Mouse (Mus musculus): ENCODE data around the gene Trpm8. TPM values are rescaled to one million over a fixed set of nuclear protein-coding genes. Genes with fewer than 3 reads are reported as not detected.
A peak's percentile ranks its signal among the peaks of the same experiment; 100 is the strongest.

Trpm8 gene
- polyA plus RNA-seq, 1 experiment from 2014 or later, result not detected

DNA sequence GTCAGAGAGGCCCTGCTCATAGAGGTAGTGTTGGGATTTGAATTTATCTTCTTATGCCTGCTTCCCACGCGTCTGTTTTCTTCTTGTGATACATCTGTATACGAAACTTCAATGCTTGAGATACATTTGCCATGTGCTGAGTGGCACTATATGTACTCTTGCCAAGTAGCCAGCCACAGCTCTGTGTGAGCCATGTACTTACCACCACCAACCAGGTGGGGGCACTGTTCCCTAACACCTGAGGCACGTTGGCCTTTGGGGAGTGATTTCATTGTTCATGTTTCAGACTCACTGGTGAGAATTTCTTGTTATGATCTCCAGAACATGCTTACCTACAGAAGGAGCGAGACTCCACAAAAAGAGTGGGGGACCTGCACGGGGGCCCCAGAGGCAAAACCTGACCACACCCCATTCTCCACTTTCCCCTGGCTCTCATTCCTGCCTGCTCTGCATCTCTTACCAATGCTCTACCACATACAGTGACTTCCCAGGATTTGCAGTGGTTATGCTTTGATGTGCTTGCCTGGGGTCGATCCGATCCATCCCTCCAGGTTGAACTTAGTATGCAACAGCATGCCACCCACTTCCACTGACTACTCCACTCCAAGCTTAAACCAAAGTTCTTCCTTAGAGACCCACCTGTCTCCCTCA, 147.3 kb downstream of the Trpm8 start:
- no peaks in the 10 kb centered on the region for H3K27me3 ChIP-seq
- H3K36me3 ChIP-seq, result no peaks in the 10 kb centered on the region
- H3K27ac ChIP-seq, result no peak overlapping the region
- peaks cover 7% of the 10 kb centered on the region for H3K4me1 ChIP-seq
- H3K4me3 ChIP-seq, result no peak overlapping the region
- ATAC-seq (ENCODE audit: low FRiP score), result peak; percentile 54
- H3K9me3 ChIP-seq (replicated peaks), result no peaks in the 10 kb centered on the region
- no peak overlapping the region for H3K4me2 ChIP-seq (replicated peaks)
- no peak overlapping the region for H3K9ac ChIP-seq
- 27% methylated on average over 8 of the region's 8 CpGs for WGBS

DNA sequence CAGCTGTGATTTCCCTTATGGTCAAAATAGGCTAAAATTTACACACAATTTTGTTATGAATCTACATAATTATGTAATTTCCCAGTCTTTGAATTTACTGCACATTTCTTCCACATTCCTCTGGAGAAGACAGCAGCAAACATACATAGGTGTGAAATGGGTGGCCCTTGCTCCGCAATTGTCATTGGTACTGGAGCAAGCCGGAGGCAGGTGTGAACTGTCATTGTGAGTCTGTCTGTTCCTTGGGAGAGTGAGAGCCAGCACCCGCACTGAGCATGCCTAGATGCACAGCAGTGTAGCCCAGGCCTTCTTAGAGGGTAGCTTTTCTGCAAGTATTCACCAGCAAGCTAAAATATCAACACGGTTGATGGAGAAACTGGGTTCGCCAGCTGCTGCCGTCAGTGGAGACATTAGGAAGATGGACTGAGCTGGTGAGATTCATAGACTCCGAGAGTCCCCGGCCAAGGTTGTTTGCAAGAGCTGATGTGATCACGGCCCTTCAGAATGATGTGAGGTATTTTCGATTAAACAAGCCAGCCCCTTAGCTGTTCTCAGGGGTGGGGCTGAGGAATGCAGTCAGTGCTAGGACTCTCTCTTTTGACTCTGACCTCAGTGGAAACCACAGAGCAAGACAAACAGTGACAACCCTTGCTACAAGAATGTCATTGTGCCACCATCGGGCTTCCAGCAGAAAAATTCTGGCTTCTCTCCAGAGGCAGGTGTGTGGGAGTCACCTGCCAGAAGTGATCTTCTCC, 150.7 kb downstream of the Trpm8 start:
- Histone ChIP-seq H3K36me3 (no peaks in the 10 kb centered on the region), H3K27ac (no peak overlapping the region), H3K4me3 (no peak overlapping the region), H3K27me3 (0 out of 2 replicates have a peak, but pooled peaks cover 3% of the 10 kb centered on the region), H3K4me1 (peaks cover 7% of the 10 kb centered on the region), H3K9me3 (replicated peaks) (no peaks in the 10 kb centered on the region), H3K4me2 (replicated peaks) (no peak overlapping the region), H3K9ac (no peak overlapping the region)
- ATAC-seq (ENCODE audit: low FRiP score), result no peak
- 84% methylated on average over 11 of the region's 11 CpGs for WGBS

DNA sequence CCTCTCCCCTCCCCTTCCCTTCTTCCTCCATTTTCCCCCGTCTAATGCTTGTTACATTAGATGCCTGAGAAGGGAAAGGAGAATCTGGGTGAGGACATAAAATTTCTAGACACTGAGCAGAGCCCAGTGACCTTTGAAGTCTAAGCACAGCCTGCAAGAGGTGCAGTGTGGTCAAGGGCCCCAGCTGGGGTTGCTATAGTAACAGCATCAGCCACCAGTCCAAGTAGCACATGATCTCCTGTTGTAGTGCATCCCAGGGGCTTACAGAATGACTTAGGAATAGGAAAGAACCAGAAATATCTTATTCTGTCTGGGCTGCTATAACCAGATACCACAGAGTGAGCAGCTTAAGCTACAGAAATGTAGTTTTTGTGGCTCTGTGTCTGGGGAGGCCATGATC, 152.0 kb downstream of the Trpm8 start:
- WGBS, result 40% methylated on average over 1 of the region's 1 CpGs
- no peak for ATAC-seq (ENCODE audit: low FRiP score)
- H3K9me3 ChIP-seq (replicated peaks), result no peaks in the 10 kb centered on the region
- H3K4me2 ChIP-seq (replicated peaks), result no peak overlapping the region
- peaks cover 7% of the 10 kb centered on the region for H3K4me1 ChIP-seq
- H3K9ac ChIP-seq, result no peak overlapping the region
- no peak overlapping the region for H3K27ac ChIP-seq
- H3K4me3 ChIP-seq, result no peak overlapping the region
- H3K27me3 ChIP-seq, result 0 out of 2 replicates have a peak, but pooled peaks cover 3% of the 10 kb centered on the region
- H3K36me3 ChIP-seq, result no peaks in the 10 kb centered on the region

DNA sequence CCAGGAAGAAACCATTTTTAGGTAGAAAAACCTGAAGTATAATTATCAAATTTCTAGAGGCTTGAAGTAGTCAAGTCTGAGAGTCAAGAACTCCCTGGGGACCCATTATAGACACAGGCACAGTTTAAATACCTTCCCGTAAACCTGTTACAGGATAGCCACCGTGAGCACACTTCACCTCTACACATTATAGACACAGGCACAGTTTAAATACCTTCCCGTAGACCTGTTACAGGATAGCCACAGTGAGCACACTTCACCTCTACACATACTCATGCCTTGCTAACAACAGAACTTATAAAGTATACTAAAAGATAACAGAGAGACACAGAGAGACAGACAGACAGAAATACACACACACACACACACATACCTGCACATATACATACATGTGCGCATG, 153.8 kb downstream of the Trpm8 start:
- Histone ChIP-seq H3K4me3 (no peak overlapping the region), H3K9me3 (replicated peaks) (no peaks in the 10 kb centered on the region), H3K4me2 (replicated peaks) (no peak overlapping the region), H3K9ac (no peak overlapping the region), H3K4me1 (peaks cover 7% of the 10 kb centered on the region), H3K27me3 (0 out of 2 replicates have a peak, but pooled peaks cover 3% of the 10 kb centered on the region), H3K27ac (no peak overlapping the region), H3K36me3 (no peaks in the 10 kb centered on the region)
- no peak for ATAC-seq (ENCODE audit: low FRiP score)
- 81% methylated on average over 4 of the region's 4 CpGs for WGBS

- H3K4me2 ChIP-seq (replicated peaks), result no peak overlapping the region
- H3K27ac ChIP-seq, result no peak overlapping the region
- 0 out of 2 replicates have a peak, but pooled peaks cover 3% of the 10 kb centered on the region for H3K27me3 ChIP-seq
- no peaks in the 10 kb centered on the region for H3K9me3 ChIP-seq (replicated peaks)
- H3K9ac ChIP-seq, result no peak overlapping the region
- H3K36me3 ChIP-seq, result no peaks in the 10 kb centered on the region
- ATAC-seq (ENCODE audit: low FRiP score), result no peak
- peaks cover 7% of the 10 kb centered on the region for H3K4me1 ChIP-seq
- no peak overlapping the region for H3K4me3 ChIP-seq
- WGBS, result 39% methylated on average over 3 of the region's 3 CpGs
These were observed 155.1 kb downstream of the Trpm8 start for GRCm38 (mm10) chr1:88432601-88433000.

- Histone ChIP-seq H3K27ac (no peak overlapping the region), H3K4me1 (peaks cover 7% of the 10 kb centered on the region), H3K4me3 (no peak overlapping the region), H3K9me3 (replicated peaks) (no peaks in the 10 kb centered on the region), H3K36me3 (no peaks in the 10 kb centered on the region), H3K9ac (no peak overlapping the region), H3K4me2 (replicated peaks) (no peak overlapping the region), H3K27me3 (0 out of 2 replicates have a peak, but pooled peaks cover 3% of the 10 kb centered on the region)
- 73% methylated on average over 6 of the region's 6 CpGs for WGBS
- ATAC-seq (ENCODE audit: low FRiP score), result no peak
These were observed 155.8 kb downstream of the Trpm8 start for GRCm38 (mm10) chr1:88433096-88433883.

DNA sequence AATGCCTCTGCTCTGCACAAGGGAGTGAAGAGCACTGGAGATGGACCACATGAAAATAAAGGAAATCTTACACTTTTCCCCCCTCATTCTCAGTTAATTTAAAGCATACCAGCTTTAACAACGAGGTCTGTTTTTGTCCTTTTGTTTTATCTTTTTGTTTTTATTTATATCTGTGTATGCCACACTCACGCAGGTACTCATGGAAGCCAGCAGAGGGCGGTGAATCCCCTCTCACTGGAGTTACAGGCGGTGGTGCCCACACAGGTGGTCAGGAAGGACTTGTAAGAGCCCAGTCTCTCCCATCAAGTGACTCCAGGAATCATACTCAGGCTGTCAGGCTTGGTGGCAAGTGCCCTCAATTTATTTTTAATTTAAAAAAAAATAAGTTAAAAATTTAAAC, 156.6 kb downstream of the Trpm8 start:
- WGBS, result 67% methylated on average over 4 of the region's 4 CpGs
- Histone ChIP-seq H3K27me3 (0 out of 2 replicates have a peak, but pooled peaks cover 3% of the 10 kb centered on the region), H3K36me3 (no peaks in the 10 kb centered on the region), H3K4me1 (peaks cover 7% of the 10 kb centered on the region), H3K27ac (no peak overlapping the region), H3K9ac (no peak overlapping the region), H3K9me3 (replicated peaks) (no peaks in the 10 kb centered on the region), H3K4me2 (replicated peaks) (no peak overlapping the region), H3K4me3 (no peak overlapping the region)
- ATAC-seq (ENCODE audit: low FRiP score), result no peak

DNA sequence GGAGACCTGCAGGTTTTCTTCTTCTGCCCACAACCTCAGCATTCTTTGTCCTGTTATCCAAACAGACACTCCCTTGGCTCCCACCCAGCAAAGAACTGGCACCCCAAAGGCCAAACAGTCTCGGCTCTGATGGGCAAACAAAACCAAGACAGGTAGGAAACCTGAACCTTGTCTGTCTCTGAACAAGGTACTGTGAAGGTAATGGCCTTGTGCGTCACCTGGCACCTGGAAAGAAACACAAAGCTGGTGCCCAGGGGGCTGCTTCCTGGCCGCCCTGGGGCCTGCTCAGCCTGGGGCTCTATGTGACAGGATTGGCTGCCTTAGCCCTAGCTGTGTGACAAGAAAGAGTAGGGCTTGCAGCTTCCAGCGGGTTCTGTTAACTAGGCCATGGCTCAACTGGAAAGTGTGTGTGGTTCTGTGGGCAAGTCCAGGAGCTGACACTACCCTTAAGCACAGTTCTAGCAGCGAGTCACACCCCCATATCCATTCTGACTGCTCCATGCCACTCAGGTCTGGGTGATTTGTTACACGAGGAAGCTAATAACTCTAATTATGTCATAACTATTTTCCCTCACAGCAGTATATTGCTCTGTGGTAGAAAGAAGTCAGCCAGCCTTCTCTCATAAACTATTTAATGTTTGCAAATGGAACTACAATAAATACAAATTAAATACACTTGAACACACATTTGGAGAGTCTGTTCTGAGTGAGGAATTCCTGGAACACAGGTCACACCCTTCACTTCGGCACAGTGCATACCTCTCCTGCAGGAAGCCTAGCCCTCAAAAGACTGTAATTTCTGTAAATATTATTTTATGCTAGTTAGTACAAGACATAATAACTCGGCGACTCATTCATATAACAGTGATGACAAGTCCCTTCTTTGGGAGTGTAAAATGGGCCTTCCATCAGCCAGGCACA, 160.0 kb downstream of the Trpm8 start:
- no peaks in the 10 kb centered on the region for H3K36me3 ChIP-seq
- H3K9ac ChIP-seq, result no peak overlapping the region
- no peak overlapping the region for H3K27ac ChIP-seq
- 0 out of 2 replicates have a peak, but pooled peaks cover 3% of the 10 kb centered on the region for H3K27me3 ChIP-seq
- H3K4me3 ChIP-seq, result no peak overlapping the region
- no peak for ATAC-seq (ENCODE audit: low FRiP score)
- no peaks in the 10 kb centered on the region for H3K4me1 ChIP-seq
- no peak overlapping the region for H3K4me2 ChIP-seq (replicated peaks)
- 78% methylated on average over 9 of the region's 9 CpGs for WGBS
- no peaks in the 10 kb centered on the region for H3K9me3 ChIP-seq (replicated peaks)

Other genes with a start within 250 kb of the Trpm8 start
- not detected in 2 replicates for gene Ugt1a10, start 222.3 kb upstream of the Trpm8 start, polyA plus RNA-seq (2016; fragmentation: Nextera tagmentation; extraction: Ambion mirVana)
- not detected in 2 replicates for gene Ugt1a9, start 206.9 kb upstream of the Trpm8 start, polyA plus RNA-seq (2016; fragmentation: Nextera tagmentation; extraction: Ambion mirVana)
- gene Ugt1a8, start 189.8 kb upstream of the Trpm8 start, polyA plus RNA-seq (2016; fragmentation: Nextera tagmentation; extraction: Ambion mirVana), result not detected in 2 replicates
- gene Ugt1a7c, start 182.6 kb upstream of the Trpm8 start, polyA plus RNA-seq (2016; fragmentation: Nextera tagmentation; extraction: Ambion mirVana), result 0.80 and 1.4 TPM in 2 replicates
- 0.47 and 1.0 TPM in 2 replicates for gene Ugt1a6b, start 174.4 kb upstream of the Trpm8 start, polyA plus RNA-seq (2016; fragmentation: Nextera tagmentation; extraction: Ambion mirVana)
- 1.0 and 1.9 TPM in 2 replicates for gene Ugt1a6a, start 142.9 kb upstream of the Trpm8 start, polyA plus RNA-seq (2016; fragmentation: Nextera tagmentation; extraction: Ambion mirVana)
- not detected in 2 replicates for gene Ugt1a5, start 111.6 kb upstream of the Trpm8 start, polyA plus RNA-seq (2016; fragmentation: Nextera tagmentation; extraction: Ambion mirVana)
- 0.10 and 0.12 TPM in 2 replicates for gene Ugt1a2, start 77.1 kb upstream of the Trpm8 start, polyA plus RNA-seq (2016; fragmentation: Nextera tagmentation; extraction: Ambion mirVana)
- gene Dnajb3, start 71.9 kb upstream of the Trpm8 start, polyA plus RNA-seq (2016; fragmentation: Nextera tagmentation; extraction: Ambion mirVana), result 14.1 and 19.0 TPM in 2 replicates
- gene Ugt1a1, start 65.7 kb upstream of the Trpm8 start, polyA plus RNA-seq (2016; fragmentation: Nextera tagmentation; extraction: Ambion mirVana), result not detected in 2 replicates
- gene Mroh2a, start 50.7 kb upstream of the Trpm8 start, polyA plus RNA-seq (2016; fragmentation: Nextera tagmentation; extraction: Ambion mirVana), result 1.0 and 1.3 TPM in 2 replicates
- 167 and 169 TPM in 2 replicates for gene Hjurp, start within 50 bp of the Trpm8 start, polyA plus RNA-seq (2016; fragmentation: Nextera tagmentation; extraction: Ambion mirVana)
- not detected in 2 replicates for gene Spp2, start 129.3 kb downstream of the Trpm8 start, polyA plus RNA-seq (2016; fragmentation: Nextera tagmentation; extraction: Ambion mirVana)
- not detected in 2 replicates for gene Glrp1, start 232.4 kb downstream of the Trpm8 start, polyA plus RNA-seq (2016; fragmentation: Nextera tagmentation; extraction: Ambion mirVana)